Mouse (Mus musculus): ENCODE data around the gene Irf2bp2. TPM values are rescaled to one million over a fixed set of nuclear protein-coding genes. Genes with fewer than 3 reads are reported as not detected.

Gene Irf2bp2
- polyA plus RNA-seq (2017; shearing (Covaris generic)): 100 to 1,000 TPM in 1 of 2 experiments, 10 to 100 TPM in 1; 82.6 to 111 TPM

GRCm38 (mm10) chr8:126593889-126594480, at the start of gene Irf2bp2:
Irf2bp2 (minus strand) TSS chr8:126593986.

Other genes with a start within 250 kb of the Irf2bp2 start
- 10 to 100 TPM; 48.8 to 61.2 TPM for gene Coa6, start 171.5 kb downstream of the Irf2bp2 start, polyA plus RNA-seq (2017; shearing (Covaris generic))
- 10 to 100 TPM in 1 of 2 experiments, 1 to 10 TPM in 1; 6.9 to 11.6 TPM for gene Tarbp1, start 118.9 kb downstream of the Irf2bp2 start, polyA plus RNA-seq (2017; shearing (Covaris generic))

Data from inflammation-experienced regulatory T-cells (primary cell).